Mouse (Mus musculus) heart, adult 2 months (tissue): Measurements from ENCODE around the gene Lin52. TPM values are rescaled to one million over a fixed set of nuclear protein-coding genes. Genes with fewer than 3 reads are reported as not detected.
A peak's percentile ranks its signal among the peaks of the same experiment; 100 is the strongest.

Experiments used
- DNase-seq, 2 experiments: peaks; one replicate each; pipeline ENCODE4 v3.0.0; 2021
- H3K27ac ChIP-seq: fragments of 200-600 bp; 2 replicates; pipeline ENCODE4 v1.8.1; 2022
- H3K27me3 ChIP-seq: fragments of 200-500 bp; 2 replicates; pipeline ENCODE4 v1.6.1; 2012; ENCODE audit warnings: mild to moderate bottlenecking, low read length, inconsistent platforms, mixed read lengths; ENCODE audit not compliant: control insufficient read depth, insufficient read depth
- H3K36me3 ChIP-seq: fragments of 200-500 bp; 2 replicates; pipeline ENCODE4 v1.6.1; 2012; ENCODE audit warnings: low read length, inconsistent platforms; ENCODE audit not compliant: control insufficient read depth, insufficient read depth
- H3K4me1 ChIP-seq: fragments of 200-500 bp; 2 replicates; pipeline ENCODE4 v1.6.1; 2011; ENCODE audit warnings: low read length; ENCODE audit not compliant: control insufficient read depth, insufficient read depth
- H3K4me3 ChIP-seq: fragments of 200-600 bp; 2 replicates; pipeline ENCODE4 v1.8.1; 2022
- H3K79me2 ChIP-seq: fragments of 200-500 bp; replicated peaks from 2 replicates; pipeline ENCODE4 v1.6.1; 2012; ENCODE audit warnings: mild to moderate bottlenecking, inconsistent platforms, low read length, moderate library complexity, mixed read lengths; ENCODE audit not compliant: control insufficient read depth, insufficient read depth
- H3K9ac ChIP-seq: fragments of 200-500 bp; 2 replicates; pipeline ENCODE4 v1.6.1; 2012; ENCODE audit warnings: low read depth, mild to moderate bottlenecking, control low read depth, inconsistent platforms, low read length, mixed read lengths
- CTCF ChIP-seq: fragments of 200-600 bp; IDR thresholded peaks from 2 replicates; pipeline ENCODE4 v1.8.1; 2022; ENCODE audit warnings: antibody characterized with exemption, mild to moderate bottlenecking, moderate library complexity
- EP300 ChIP-seq: fragments of 200-500 bp; IDR thresholded peaks from 2 replicates; pipeline ENCODE4 v1.6.1; 2011; ENCODE audit warnings: low read depth, low read length, control low read depth; ENCODE audit not compliant: insufficient read depth
- POLR2A ChIP-seq: fragments of 200-500 bp; IDR thresholded peaks from 2 replicates; pipeline ENCODE4 v1.6.1; 2011; ENCODE audit warnings: mild to moderate bottlenecking, low read depth, low read length, control low read depth; ENCODE audit not compliant: insufficient read depth
- WGBS: fragments of 180-500 bp; shearing (Covaris S2); methylation state at CpG from one replicate; pipeline ENCODE4 v1.1.7; 2018; 5-methylcytosine and 5-hydroxymethylcytosine counted together
- intact Hi-C: fragments of 180-260 bp; cut with DNase I; formaldehyde crosslinking; loops from one replicate; pipeline ENCODE4 v1.15.1; 2025
- polyA plus RNA-seq: library from polyadenylated mRNA; depleted of rRNA; stranded (reverse); fragments of >200 nt; gene quantifications from 2 replicates; pipeline ENCODE4 v1.2.3, GENCODE M21; 2012
- total RNA-seq, 2 experiments: library from RNA; stranded (reverse); gene quantifications; 2 replicates each; pipeline ENCODE4 v1.2.3; 2021

Lin52 gene
- total and polyA plus RNA-seq, 3 experiments = 7.8 to 16.5 (median 12.4) TPM

DNA sequence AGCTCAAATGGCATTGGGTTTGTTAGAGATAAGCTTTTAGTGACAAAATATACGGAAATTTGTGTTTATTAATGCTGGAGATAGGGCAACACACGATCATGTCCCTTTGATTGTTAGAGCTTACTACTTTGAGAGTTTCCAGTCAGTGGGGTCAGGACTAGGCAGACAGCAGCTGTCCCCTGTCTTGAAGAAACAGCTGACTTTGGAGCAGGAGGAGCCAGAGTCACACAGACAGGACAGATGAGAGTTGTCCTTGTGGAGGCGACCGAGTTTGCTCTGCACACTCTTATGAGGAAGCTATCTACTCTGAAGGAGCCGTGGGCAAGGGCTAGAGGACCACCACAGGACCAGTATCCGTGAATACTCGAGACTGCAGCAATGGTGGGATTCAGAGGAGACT lies 27.7 kb downstream of the Lin52 start:
- H3K36me3 ChIP-seq = no peaks in the 10 kb centered on the region
- no peak for DNase-seq
- TF ChIP-seq CTCF = no peak
- no peak for TF ChIP-seq EP300
- no peak for TF ChIP-seq POLR2A
- H3K27ac ChIP-seq = no peak overlapping the region
- no peaks in the 10 kb centered on the region for H3K27me3 ChIP-seq
- no peak overlapping the region for H3K4me3 ChIP-seq
- no peaks in the 10 kb centered on the region for H3K79me2 ChIP-seq
- H3K9ac ChIP-seq = no peak overlapping the region
- intact Hi-C loops = no loop called here
- WGBS = 81% methylated on average over 7 of the region's 7 CpGs
- no peaks in the 10 kb centered on the region for H3K4me1 ChIP-seq

DNA sequence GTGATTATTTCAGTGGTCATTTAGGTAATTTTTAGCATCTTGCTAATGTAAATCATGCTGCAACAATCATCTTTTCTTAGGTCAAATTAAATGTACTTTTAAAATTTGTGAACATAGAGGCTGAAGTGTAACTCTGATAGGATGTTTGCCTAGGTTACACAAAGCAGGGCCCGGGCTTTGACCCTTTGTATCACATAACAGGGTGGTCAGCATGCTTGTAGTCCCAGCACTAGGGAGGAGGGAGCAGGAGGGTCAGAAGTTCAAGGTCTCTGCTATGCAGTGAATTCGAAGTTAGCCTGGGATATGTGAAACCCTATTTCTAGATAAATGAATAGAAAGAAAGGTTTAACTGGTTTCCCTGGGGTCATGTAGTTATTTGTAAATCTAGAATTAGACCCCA lies 30.0 kb downstream of the Lin52 start:
- H3K27ac ChIP-seq = no peak overlapping the region
- H3K79me2 ChIP-seq = no peaks in the 10 kb centered on the region
- no peak overlapping the region for H3K9ac ChIP-seq
- DNase-seq = no peak
- no peaks in the 10 kb centered on the region for H3K4me1 ChIP-seq
- no peak overlapping the region for H3K4me3 ChIP-seq
- no peaks in the 10 kb centered on the region for H3K27me3 ChIP-seq
- H3K36me3 ChIP-seq = no peaks in the 10 kb centered on the region
- intact Hi-C loops = no loop called here
- 74% methylated on average over 2 of the region's 2 CpGs for WGBS
- TF ChIP-seq CTCF = no peak
- TF ChIP-seq EP300 = no peak
- no peak for TF ChIP-seq POLR2A

DNA sequence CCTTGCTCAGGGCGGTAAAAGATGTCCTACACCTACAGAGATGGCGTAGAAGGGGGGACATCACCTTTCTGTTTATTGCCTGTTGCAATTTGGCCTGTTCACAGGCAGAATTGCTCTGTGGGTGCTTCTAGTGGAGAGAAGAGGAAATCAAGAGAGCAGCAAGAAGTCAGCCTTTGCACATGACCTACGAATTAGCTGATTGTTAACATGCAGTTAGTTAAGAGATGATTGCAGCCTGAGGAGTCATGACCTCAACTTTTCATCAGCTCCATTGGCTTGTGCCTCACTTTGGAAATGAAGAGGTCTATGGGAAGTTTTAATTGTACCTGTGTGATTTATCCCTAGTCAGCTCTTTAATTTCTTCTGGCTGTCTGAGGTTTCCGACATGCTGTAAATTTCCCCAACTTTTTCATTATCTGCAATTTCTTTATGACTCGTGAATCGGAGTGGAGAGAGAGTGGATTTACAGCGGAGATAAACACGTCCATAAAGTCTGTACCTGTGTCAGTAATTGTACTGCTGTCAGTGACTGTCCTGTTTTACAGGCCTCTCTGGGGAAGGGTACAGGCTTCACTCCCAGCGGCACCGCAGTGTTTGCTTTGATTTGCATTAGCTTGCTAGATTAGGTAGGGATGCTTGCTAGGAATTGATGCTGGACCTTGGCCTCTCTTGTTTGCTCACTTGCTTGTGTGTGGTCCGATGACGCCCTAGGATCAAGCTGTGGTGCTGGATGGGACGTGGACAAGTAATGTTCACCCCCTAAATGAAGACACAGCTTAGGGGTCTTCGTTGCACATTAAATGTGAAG lies 31.8 kb downstream of the Lin52 start:
- 93% methylated on average over 14 of the region's 14 CpGs for WGBS
- TF ChIP-seq EP300 = no peak
- no peak for TF ChIP-seq CTCF
- no peak for TF ChIP-seq POLR2A
- Histone ChIP-seq H3K4me1 (no peaks in the 10 kb centered on the region; the same call in 1 of the 2 replicates), H3K79me2 (no peaks in the 10 kb centered on the region), H3K9ac (no peak overlapping the region), H3K4me3 (no peak overlapping the region), H3K27ac (no peak overlapping the region), H3K36me3 (no peaks in the 10 kb centered on the region; the same call in 1 of the 2 replicates), H3K27me3 (no peaks in the 10 kb centered on the region)
- intact Hi-C loops = no loop called here
- DNase-seq = no peak

DNA sequence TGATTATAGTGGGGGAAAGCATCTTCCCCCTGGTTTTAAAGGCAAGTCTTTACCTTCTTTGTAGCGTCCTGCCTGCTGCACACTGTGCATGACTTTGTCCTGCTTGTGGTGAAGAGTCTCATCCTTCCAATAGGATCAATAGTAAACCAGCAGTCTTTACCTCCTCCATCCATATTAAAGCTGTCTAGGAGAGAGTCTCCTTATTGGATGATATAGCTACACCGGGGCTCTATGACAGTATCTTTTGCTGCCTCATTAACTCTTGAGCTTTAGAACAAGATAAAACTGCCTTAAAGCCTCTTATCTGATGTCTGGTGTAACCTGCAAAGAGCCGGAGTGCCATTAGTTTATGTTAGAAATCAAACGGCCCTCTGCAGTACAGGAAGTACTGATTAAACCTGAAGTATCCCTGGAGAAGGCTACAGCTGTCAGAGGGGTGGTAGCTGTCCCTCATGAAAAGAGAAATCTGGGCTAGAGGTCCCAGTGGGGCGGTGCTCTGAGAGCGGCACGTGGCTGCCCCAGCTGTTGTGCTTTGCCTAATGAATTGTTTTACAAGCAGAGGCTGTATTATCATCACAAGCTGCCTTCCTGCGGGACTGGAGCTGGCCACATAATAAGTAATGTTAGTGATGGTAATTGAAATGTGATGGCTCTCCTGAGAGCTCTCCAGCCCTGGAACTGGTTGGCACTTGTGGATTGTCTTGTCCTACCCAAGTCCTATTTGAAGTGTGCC lies 36.3 kb downstream of the Lin52 start:
- 23% methylated on average over 8 of the region's 8 CpGs for WGBS
- no peaks in the 10 kb centered on the region for H3K79me2 ChIP-seq
- no peaks in the 10 kb centered on the region; the same call in 1 of the 2 replicates for H3K36me3 ChIP-seq
- peak; percentile 38 to 40 for DNase-seq
- no peak overlapping the region for H3K27ac ChIP-seq
- intact Hi-C loops = no loop called here
- TF ChIP-seq CTCF = no peak
- TF ChIP-seq EP300 = no peak
- no peak for TF ChIP-seq POLR2A
- H3K4me1 ChIP-seq = no peaks in the 10 kb centered on the region; the same call in 1 of the 2 replicates
- H3K27me3 ChIP-seq = no peaks in the 10 kb centered on the region
- H3K4me3 ChIP-seq = no peak overlapping the region
- H3K9ac ChIP-seq = no peak overlapping the region

DNA sequence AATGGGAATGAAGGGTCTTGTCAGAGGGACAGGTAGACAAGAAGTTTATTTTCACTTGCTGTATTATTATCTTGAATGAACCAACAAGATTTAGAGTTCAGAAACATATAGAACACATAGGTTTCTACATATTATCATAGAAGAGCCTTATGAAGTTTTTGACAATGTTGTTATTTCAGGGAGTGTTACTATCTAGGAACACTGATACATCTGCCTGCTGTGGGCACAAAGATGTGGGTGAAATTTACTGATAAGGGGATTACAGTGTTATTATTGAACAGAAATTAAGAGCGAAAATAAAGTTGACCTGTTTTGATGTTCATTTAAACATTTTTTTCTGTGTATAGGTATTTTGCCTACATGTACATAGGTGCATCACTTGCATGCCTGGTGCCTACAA lies 45.6 kb downstream of the Lin52 start:
- intact Hi-C loops = no loop called here
- no peak for DNase-seq

More for the DNA sequence above, 45.6 kb downstream of the Lin52 start:
- Histone ChIP-seq H3K27ac (no peak overlapping the region), H3K4me1 (no peaks in the 10 kb centered on the region), H3K4me3 (no peak overlapping the region), H3K79me2 (no peaks in the 10 kb centered on the region), H3K9ac (no peak overlapping the region), H3K36me3 (no peaks in the 10 kb centered on the region), H3K27me3 (no peaks in the 10 kb centered on the region)
- no peak for TF ChIP-seq POLR2A
- TF ChIP-seq EP300 = no peak
- no peak for TF ChIP-seq CTCF
- 93% methylated on average over 1 of the region's 1 CpGs for WGBS
